15 mouse cellular contexts compared by ENCODE assay signal in genomic region chr4:154410559-154410958, GRCm38 (mm10).
A peak's percentile ranks its signal among the peaks of the same experiment; 100 is the strongest.
DNase-seq lines count a peak whose midpoint lies in the region; ATAC-seq and TF ChIP-seq lines count a peak whose summit lies in the region.
"Had no signal": no experiment of that assay in that cellular context is flagged by ENCODE, and none has a peak within 500 bp of the region (broad histone marks: within the 10 kb centered on the region; RNA-seq: fewer than 3 reads in every experiment).

No protein-coding gene starts in this region.

- no peaks in the 10 kb centered on the region for H3K36me3 ChIP-seq in heart, embryonic 12.5 days
- H3K36me3 ChIP-seq in kidney, embryonic 16.5 days (ENCODE audit: insufficient read depth, low read length) = no peaks in the 10 kb centered on the region
- H3K36me3 ChIP-seq in kidney, adult 2 months (ENCODE audit: control insufficient read depth, insufficient read depth, low read length) = no peaks in the 10 kb centered on the region
- H3K36me3 ChIP-seq in embryonic facial prominence, embryonic 13.5 days = no peaks in the 10 kb centered on the region
- peaks cover 5% of the 10 kb centered on the region; the same call in 1 of the 2 replicates for H3K36me3 ChIP-seq in limb, embryonic 13.5 days
- H3K36me3 ChIP-seq: G1E had no signal

- H3K9me3 ChIP-seq in heart, embryonic 12.5 days (replicated peaks) = no peaks in the 10 kb centered on the region
- no peaks in the 10 kb centered on the region for H3K9me3 ChIP-seq in kidney, embryonic 16.5 days (ENCODE audit: low read length)
- no peaks in the 10 kb centered on the region for H3K9me3 ChIP-seq in embryonic facial prominence, embryonic 13.5 days
- H3K9me3 ChIP-seq in limb, embryonic 13.5 days = no peaks in the 10 kb centered on the region

- H3K4me1 ChIP-seq in heart, embryonic 12.5 days (replicated peaks) = peaks cover 71% of the 10 kb centered on the region
- H3K4me1 ChIP-seq in kidney, embryonic 16.5 days (ENCODE audit: insufficient read depth, low read length) = peaks cover 45% of the 10 kb centered on the region
- H3K4me1 ChIP-seq in kidney, adult 2 months (ENCODE audit: control insufficient read depth, insufficient read depth, low read length) = no peaks in the 10 kb centered on the region
- H3K4me1 ChIP-seq in embryonic facial prominence, embryonic 13.5 days = peaks cover 73% of the 10 kb centered on the region
- H3K4me1 ChIP-seq in limb, embryonic 13.5 days = peaks cover 87% of the 10 kb centered on the region

- TF ChIP-seq CTCF in kidney, adult 2 months (conservative IDR thresholded peaks at IDR 0.05; ENCODE audit: insufficient read depth, insufficient read length, low read depth, low read length) = no peak

- 42% methylated on average over 8 of the region's 8 CpGs for WGBS in heart, embryonic 12.5 days
- WGBS in kidney, embryonic 16.5 days = 34% methylated on average over 8 of the region's 8 CpGs
- 56% methylated on average over 8 of the region's 8 CpGs for WGBS in kidney, adult 2 months
- 63% methylated on average over 8 of the region's 8 CpGs for WGBS in embryonic facial prominence, embryonic 13.5 days
- 51% methylated on average over 8 of the region's 8 CpGs for WGBS in limb, embryonic 13.5 days

- H3K9ac ChIP-seq in heart, embryonic 12.5 days = peak overlapping the region; percentile 44
- H3K9ac ChIP-seq in kidney, embryonic 16.5 days (replicated peaks; ENCODE audit: low read length) = peak overlapping the region; percentile 24; the same call in 1 of the 2 replicates
- H3K9ac ChIP-seq in embryonic facial prominence, embryonic 13.5 days = 0 out of 2 replicates have a peak overlapping the region, but pooled peaks have one; percentile 3
- H3K9ac ChIP-seq in limb, embryonic 13.5 days = peak overlapping the region; percentile 1; the same call in 1 of the 2 replicates
- H3K9ac ChIP-seq: liver, embryonic 14.5 days had no signal

- no peak for TF ChIP-seq POLR2A in kidney, adult 2 months (IDR thresholded peaks at IDR 0.05; ENCODE audit: low read depth, low read length)

- H3K27ac ChIP-seq in heart, embryonic 12.5 days (ENCODE audit: poor library complexity, severe bottlenecking) = peak overlapping the region; percentile 77
- peak overlapping the region; percentile 41; the same call in 1 of the 2 replicates for H3K27ac ChIP-seq in kidney, embryonic 16.5 days (ENCODE audit: low read length)
- H3K27ac ChIP-seq in kidney, adult 2 months (ENCODE audit: insufficient read depth, low read depth, low read length) = no peak overlapping the region
- no peak overlapping the region for H3K27ac ChIP-seq in embryonic facial prominence, embryonic 13.5 days
- no peak overlapping the region for H3K27ac ChIP-seq in limb, embryonic 13.5 days
- H3K27ac ChIP-seq: liver, embryonic 14.5 days had no signal

- H3K4me2 ChIP-seq in heart, embryonic 12.5 days = peak overlapping the region; percentile 23; the same call in 1 of the 2 replicates
- H3K4me2 ChIP-seq in kidney, embryonic 16.5 days (replicated peaks; ENCODE audit: low read depth, low read length) = no peak overlapping the region
- H3K4me2 ChIP-seq in embryonic facial prominence, embryonic 13.5 days = no peak overlapping the region
- H3K4me2 ChIP-seq in limb, embryonic 13.5 days (replicated peaks) = no peak overlapping the region

- DNase-seq in heart, postnatal 25 days (ENCODE audit: low spot score) = no peak
- no peak for DNase-seq in kidney, adult 2 months
- DNase-seq in testis, postnatal 10 days (ENCODE audit: low spot score) = no peak
- no peak for DNase-seq in adrenal gland, postnatal 4 days (ENCODE audit: low spot score in 2 of 2)
- DNase-seq: adrenal gland, postnatal 10 days; cerebellum, adult 9-11 months; heart, postnatal 10 days; kidney, adult 18-20 months; spleen, adult 18-20 months had no signal

- peaks cover 73% of the 10 kb centered on the region for H3K27me3 ChIP-seq in heart, embryonic 12.5 days (replicated peaks)
- peaks cover 49% of the 10 kb centered on the region for H3K27me3 ChIP-seq in kidney, embryonic 16.5 days (ENCODE audit: insufficient read depth, low read length)
- H3K27me3 ChIP-seq in kidney, adult 2 months (replicated peaks; ENCODE audit: control insufficient read depth, insufficient read depth, low read length) = no peaks in the 10 kb centered on the region
- peaks cover 71% of the 10 kb centered on the region for H3K27me3 ChIP-seq in embryonic facial prominence, embryonic 13.5 days
- peaks cover 34% of the 10 kb centered on the region for H3K27me3 ChIP-seq in limb, embryonic 13.5 days

- no peak for ATAC-seq in heart, embryonic 12.5 days (ENCODE audit: insufficient number of reproducible peaks, low FRiP score)
- peak; percentile 33; the same call in 1 of the 2 replicates for ATAC-seq in kidney, embryonic 16.5 days (ENCODE audit: low FRiP score, low TSS enrichment)
- ATAC-seq in embryonic facial prominence, embryonic 13.5 days (ENCODE audit: insufficient number of reproducible peaks, insufficient read depth, low FRiP score, low TSS enrichment, low read depth) = no peak
- no peak for ATAC-seq in limb, embryonic 13.5 days (ENCODE audit: low FRiP score, low read depth)

- intact Hi-C loops in heart, postnatal 25 days (cut with DNase I) = no loop called here

- no peak overlapping the region for H3K4me3 ChIP-seq in heart, embryonic 12.5 days
- no peak overlapping the region for H3K4me3 ChIP-seq in kidney, embryonic 16.5 days (ENCODE audit: low read length)
- no peak overlapping the region for H3K4me3 ChIP-seq in kidney, adult 2 months (ENCODE audit: insufficient read depth, low read depth, low read length)
- H3K4me3 ChIP-seq in embryonic facial prominence, embryonic 13.5 days = no peak overlapping the region
- H3K4me3 ChIP-seq in limb, embryonic 13.5 days = no peak overlapping the region

Comparison
In these comparisons a context has a peak if more than half of its experiments do, and no peak if none do; other contexts are left out.
1. H3K27ac ChIP-seq: peak in heart, embryonic 12.5 days (single experiment) and kidney, embryonic 16.5 days (single experiment); none in kidney, adult 2 months (single experiment), embryonic facial prominence, embryonic 13.5 days (single experiment) and limb, embryonic 13.5 days (single experiment).
2. Peak in every context shown above with its lines, with median percentiles within 50 percentile points of each other: H3K9ac ChIP-seq.